Mouse (Mus musculus) intestine, postnatal 0 days (tissue): ENCODE data around the gene Pde4c. TPM values are rescaled to one million over a fixed set of nuclear protein-coding genes. Genes with fewer than 3 reads are reported as not detected.
A peak's percentile ranks its signal among the peaks of the same experiment; 100 is the strongest.

ENCODE experiments used
- ATAC-seq: fragments of 200-750 bp; cut with Nextera tagmentation; 2 replicates; pipeline ENCODE4 v1.8.0; 2017; ENCODE audit warnings: mild to moderate bottlenecking, moderate TSS enrichment, moderate library complexity
- H3K27ac ChIP-seq: fragments of 300-500 bp; sonication (generic); 2 replicates; pipeline ENCODE4 v1.5.1; 2014; ENCODE audit warnings: mild to moderate bottlenecking, low read depth, low read length, moderate library complexity
- H3K27me3 ChIP-seq: fragments of 300-500 bp; sonication (generic); replicated peaks from 2 replicates; pipeline ENCODE4 v1.6.1; 2014; ENCODE audit warnings: low read length, mixed read lengths; ENCODE audit not compliant: control insufficient read depth, insufficient read depth
- H3K36me3 ChIP-seq: fragments of 300-500 bp; sonication (generic); 2 replicates; pipeline ENCODE4 v1.6.1; 2014; ENCODE audit warnings: mild to moderate bottlenecking, moderate library complexity; ENCODE audit not compliant: control insufficient read depth, insufficient read depth
- H3K4me1 ChIP-seq: fragments of 300-500 bp; sonication (generic); replicated peaks from 2 replicates; pipeline ENCODE4 v1.6.1; 2014; ENCODE audit warnings: antibody characterized with exemption, low read length, mixed read lengths; ENCODE audit not compliant: control insufficient read depth, insufficient read depth
- H3K4me2 ChIP-seq: fragments of 300-500 bp; sonication (generic); replicated peaks from 2 replicates; pipeline ENCODE4 v1.6.1; 2014; ENCODE audit warnings: low read depth, mild to moderate bottlenecking, moderate library complexity
- H3K4me3 ChIP-seq: fragments of 300-500 bp; sonication (generic); 2 replicates; pipeline ENCODE4 v1.5.1; 2014; ENCODE audit warnings: low read depth, low read length
- H3K9ac ChIP-seq: fragments of 300-500 bp; sonication (generic); 2 replicates; pipeline ENCODE4 v1.6.1; 2014; ENCODE audit warnings: mild to moderate bottlenecking, low read depth, low read length
- H3K9me3 ChIP-seq: fragments of 300-500 bp; sonication (generic); 2 replicates; pipeline ENCODE4 v1.6.1; 2016; ENCODE audit warnings: mixed run types; ENCODE audit not compliant: control insufficient read depth
- CTCF ChIP-seq: sonication (generic); IDR thresholded peaks from 2 replicates; pipeline ENCODE4 v1.5.1; 2016; ENCODE audit warnings: low read depth, mild to moderate bottlenecking, control low read depth, antibody characterized with exemption, moderate library complexity
- WGBS: fragments of 180-500 bp; shearing (Covaris S2); extraction: QIAGEN DNeasy Blood & Tissue Kit; methylation state at CpG from one replicate; pipeline ENCODE4 v1.1.7; 2014; 5-methylcytosine and 5-hydroxymethylcytosine counted together
- microRNA-seq: library from miRNA; unstranded; fragments of <30 nt; microRNA quantifications from one replicate; pipeline ENCODE4, GENCODE M21; 2016
- polyA plus RNA-seq: library from polyadenylated mRNA; unstranded; fragments of >200 nt; fragmentation: Nextera tagmentation; extraction: Ambion mirVana; gene quantifications from 2 replicates; pipeline ENCODE4 v1.2.1, GENCODE M21; 2015

Pde4c gene
- polyA plus RNA-seq, 1 experiment from 2014 or later, result 0.21 TPM

- H3K4me2 ChIP-seq, result peak overlapping the region; percentile 90
- H3K36me3 ChIP-seq, result no peaks in the 10 kb centered on the region
- WGBS, result 9% methylated on average over 15 of the region's 15 CpGs
- ATAC-seq, result no peak
- H3K27ac ChIP-seq, result peak overlapping the region; percentile 91
- H3K9ac ChIP-seq, result 0 out of 2 replicates have a peak overlapping the region, but pooled peaks have one; percentile 62
- TF ChIP-seq CTCF, result no peak
- H3K9me3 ChIP-seq, result no peaks in the 10 kb centered on the region
- peaks cover 7% of the 10 kb centered on the region; the same call in 1 of the 2 replicates for H3K4me1 ChIP-seq
- peak overlapping the region; percentile 61; the same call in 1 of the 2 replicates for H3K4me3 ChIP-seq
- H3K27me3 ChIP-seq, result no peaks in the 10 kb centered on the region
These were observed 74.8 kb downstream of the Pde4c start for GRCm38 (mm10) chr8:70798281-70798680.

DNA sequence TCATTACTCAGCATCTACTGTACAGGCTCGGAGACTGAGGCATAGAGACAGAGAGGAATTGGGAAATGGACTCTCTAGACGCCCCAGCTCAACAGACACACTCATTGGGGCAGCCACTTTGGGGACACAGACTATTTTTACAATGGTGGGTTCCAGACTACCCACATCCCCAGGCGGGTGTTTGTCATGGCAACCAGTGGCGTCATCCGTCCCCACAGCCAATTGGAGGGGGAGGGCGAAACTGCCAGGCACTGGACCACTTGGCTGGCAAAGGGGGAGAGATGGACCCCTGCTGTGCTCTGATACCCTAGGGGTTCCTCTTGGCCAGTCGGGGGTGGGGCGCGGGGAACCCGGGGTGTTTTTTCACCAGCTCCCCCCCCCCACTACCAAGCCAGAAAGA lies 77.1 kb downstream of the Pde4c start:
- ATAC-seq, result no peak

More for the DNA sequence above, 77.1 kb downstream of the Pde4c start:
- H3K9me3 ChIP-seq, result no peaks in the 10 kb centered on the region
- no peak overlapping the region for H3K4me2 ChIP-seq
- H3K27ac ChIP-seq, result no peak overlapping the region
- peaks cover 10% of the 10 kb centered on the region; the same call in 1 of the 2 replicates for H3K4me1 ChIP-seq
- WGBS, result 68% methylated on average over 10 of the region's 10 CpGs
- H3K9ac ChIP-seq, result no peak overlapping the region
- H3K4me3 ChIP-seq, result no peak overlapping the region
- no peak for TF ChIP-seq CTCF
- no peaks in the 10 kb centered on the region for H3K27me3 ChIP-seq
- no peaks in the 10 kb centered on the region for H3K36me3 ChIP-seq

Small RNAs within 50 kb of the gene (microRNA-seq; reads per million reads assigned to microRNA genes)
- not detected for gene Mir7240

Other genes starting within 250 kb of the Pde4c start
- gene Klhl26, start 246.8 kb upstream of the Pde4c start, polyA plus RNA-seq, result 9.3 and 10.5 TPM in 2 replicates
- 2.3 and 2.4 TPM in 2 replicates for gene Tmem59l, start 236.4 kb upstream of the Pde4c start, polyA plus RNA-seq
- 0.61 and 0.81 TPM in 2 replicates for gene Crlf1, start 230.6 kb upstream of the Pde4c start, polyA plus RNA-seq
- gene Rex1bd, start 217.0 kb upstream of the Pde4c start, polyA plus RNA-seq, result 145 and 148 TPM in 2 replicates
- 805 and 863 TPM in 2 replicates for gene Uba52, start 212.9 kb upstream of the Pde4c start, polyA plus RNA-seq
- 199 and 203 TPM in 2 replicates for gene Fkbp8, start 196.0 kb upstream of the Pde4c start, polyA plus RNA-seq
- 46.4 and 52.1 TPM in 2 replicates for gene Kxd1, start 195.8 kb upstream of the Pde4c start, polyA plus RNA-seq
- 11.8 and 13.0 TPM in 2 replicates for gene Ell, start 184.3 kb upstream of the Pde4c start, polyA plus RNA-seq
- gene Isyna1, start 129.3 kb upstream of the Pde4c start, polyA plus RNA-seq, result 19.4 and 21.0 TPM in 2 replicates
- 63.2 and 65.3 TPM in 2 replicates for gene Ssbp4, start 114.8 kb upstream of the Pde4c start, polyA plus RNA-seq
- 2.1 and 2.2 TPM in 2 replicates for gene Lrrc25, start 107.6 kb upstream of the Pde4c start, polyA plus RNA-seq
- gene Gdf15, start 91.3 kb upstream of the Pde4c start, polyA plus RNA-seq, result 1.7 and 1.9 TPM in 2 replicates
- 79.0 and 92.1 TPM in 2 replicates for gene Pgpep1, start 63.3 kb upstream of the Pde4c start, polyA plus RNA-seq
- gene Lsm4, start 50.5 kb upstream of the Pde4c start, polyA plus RNA-seq, result 181 and 182 TPM in 2 replicates
- gene Jund, start 24.8 kb upstream of the Pde4c start, polyA plus RNA-seq, result 114 and 121 TPM in 2 replicates
- not detected in 2 replicates for gene Iqcn, start 20.3 kb upstream of the Pde4c start, polyA plus RNA-seq
- gene Gm3336, start 5.2 kb upstream of the Pde4c start, polyA plus RNA-seq, result 2.8 TPM in 2 replicates
- gene Rab3a, start 31.0 kb downstream of the Pde4c start, polyA plus RNA-seq, result 18.8 and 19.5 TPM in 2 replicates
- gene Mpv17l2, start 37.2 kb downstream of the Pde4c start, polyA plus RNA-seq, result 76.3 and 80.6 TPM in 2 replicates
- gene Pik3r2, start 53.0 kb downstream of the Pde4c start, polyA plus RNA-seq, result 37.4 and 41.0 TPM in 2 replicates
- gene Mast3, start 81.3 kb downstream of the Pde4c start, polyA plus RNA-seq, result 4.4 and 7.2 TPM in 2 replicates
- 0.29 and 0.31 TPM in 2 replicates for gene Il12rb1, start 84.7 kb downstream of the Pde4c start, polyA plus RNA-seq
- 6.2 and 6.9 TPM in 2 replicates for gene Arrdc2, start 116.0 kb downstream of the Pde4c start, polyA plus RNA-seq
- 0.17 and 0.30 TPM in 2 replicates for gene Kcnn1, start 139.5 kb downstream of the Pde4c start, polyA plus RNA-seq
- 61.7 and 64.3 TPM in 2 replicates for gene Ccdc124, start 150.2 kb downstream of the Pde4c start, polyA plus RNA-seq
- gene Slc5a5, start 169.0 kb downstream of the Pde4c start, polyA plus RNA-seq, result 0.20 and 0.52 TPM in 2 replicates
- gene Rpl18a, start 173.7 kb downstream of the Pde4c start, polyA plus RNA-seq, result 2,933 and 2,947 TPM in 2 replicates
- 13.8 and 14.7 TPM in 2 replicates for gene Map1s, start 182.2 kb downstream of the Pde4c start, polyA plus RNA-seq